Mouse (Mus musculus): ENCODE measurements around the gene Plekhg6. TPM values are rescaled to one million over a fixed set of nuclear protein-coding genes. Genes with fewer than 3 reads are reported as not detected.
A peak's percentile ranks its signal among the peaks of the same experiment; 100 is the strongest.

The Plekhg6 gene
- polyA plus RNA-seq, 1 experiment from 2014 or later = 3.9 TPM

- 0 out of 2 replicates have a peak, but pooled peaks cover 3% of the 10 kb centered on the region for H3K4me1 ChIP-seq
- no peak overlapping the region for H3K9ac ChIP-seq
- no peak overlapping the region for H3K4me2 ChIP-seq
- no peak overlapping the region for H3K4me3 ChIP-seq (replicated peaks)
- H3K27ac ChIP-seq = no peak overlapping the region
- ATAC-seq (ENCODE audit: insufficient read depth, low FRiP score, low read depth) = no peak
- H3K36me3 ChIP-seq = no peaks in the 10 kb centered on the region
- no peaks in the 10 kb centered on the region for H3K9me3 ChIP-seq
- WGBS = 65% methylated on average over 14 of the region's 14 CpGs
- no peaks in the 10 kb centered on the region for H3K27me3 ChIP-seq (replicated peaks)
These were observed 47.3 kb downstream of the Plekhg6 start for GRCm38 (mm10) chr6:125333112-125333899.

DNA sequence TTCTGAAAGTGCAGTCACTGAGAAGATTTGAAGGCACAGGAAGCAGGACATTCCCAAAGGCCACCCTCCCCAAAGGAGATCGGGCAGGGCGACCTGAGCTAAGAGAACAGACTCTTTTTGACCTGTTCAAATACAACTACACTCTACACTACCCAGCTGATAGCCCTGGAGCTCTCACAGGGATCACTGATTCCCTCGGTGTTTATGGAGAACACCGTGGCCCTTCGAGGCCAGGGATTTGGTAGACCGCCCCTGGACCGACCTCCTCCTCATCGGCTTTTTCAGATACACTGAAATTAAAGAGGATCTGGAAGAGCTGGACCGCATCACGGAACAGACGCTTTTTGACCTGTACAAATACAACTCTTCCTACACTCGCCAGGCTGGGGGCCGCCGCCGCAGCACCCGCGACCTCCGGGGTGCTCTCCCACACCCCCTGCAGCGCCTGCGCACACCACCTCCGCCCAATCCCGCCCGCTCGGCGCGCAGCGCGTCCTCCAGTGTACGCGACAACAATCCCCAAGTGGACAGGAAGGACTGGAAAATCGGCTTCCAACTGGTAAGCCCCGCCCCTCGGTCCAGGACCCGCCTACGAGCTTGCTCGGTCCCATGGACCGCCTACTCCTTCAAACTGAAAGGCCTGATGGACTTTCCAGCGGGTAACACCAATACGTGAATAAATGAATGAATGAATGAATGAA lies 49.8 kb downstream of the Plekhg6 start:
- Histone ChIP-seq H3K4me2 (peak overlapping the region; percentile 76), H3K4me3 (replicated peaks) (peak overlapping the region; percentile 52), H3K9ac (no peak overlapping the region; the same call in 1 of the 2 replicates), H3K36me3 (no peaks in the 10 kb centered on the region), H3K4me1 (0 out of 2 replicates have a peak, but pooled peaks cover 3% of the 10 kb centered on the region), H3K9me3 (no peaks in the 10 kb centered on the region), H3K27ac (0 out of 2 replicates have a peak overlapping the region, but pooled peaks have one; percentile 45), H3K27me3 (replicated peaks) (no peaks in the 10 kb centered on the region)
- peak; percentile 84 for ATAC-seq (ENCODE audit: insufficient read depth, low FRiP score, low read depth)
- 1% methylated on average over 39 of the region's 39 CpGs for WGBS

DNA sequence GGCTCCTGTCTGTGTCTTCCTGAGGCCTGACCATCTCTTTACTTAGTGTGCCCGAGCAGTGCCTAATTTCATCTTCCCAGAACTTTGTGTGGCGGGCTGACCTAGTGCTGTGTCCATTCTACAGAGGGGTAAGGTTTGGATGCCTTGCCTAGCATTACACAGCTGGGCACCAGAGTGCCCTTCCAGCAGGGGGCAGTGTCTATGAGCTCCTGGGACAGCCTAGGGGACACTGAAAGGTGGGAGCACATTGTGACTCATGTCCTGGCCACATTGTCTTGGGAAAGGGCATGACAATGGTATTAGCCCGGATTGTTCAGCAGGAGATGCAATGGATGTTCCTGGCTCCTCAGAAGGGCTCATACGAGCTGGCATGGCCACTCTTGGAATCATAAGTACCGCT lies 52.4 kb downstream of the Plekhg6 start:
- H3K27ac ChIP-seq = no peak overlapping the region
- no peaks in the 10 kb centered on the region for H3K36me3 ChIP-seq
- ATAC-seq (ENCODE audit: insufficient read depth, low FRiP score, low read depth) = no peak
- H3K27me3 ChIP-seq (replicated peaks) = no peaks in the 10 kb centered on the region
- H3K9ac ChIP-seq = no peak overlapping the region
- H3K9me3 ChIP-seq = no peaks in the 10 kb centered on the region
- WGBS = 83% methylated on average over 5 of the region's 5 CpGs
- 0 out of 2 replicates have a peak, but pooled peaks cover 3% of the 10 kb centered on the region for H3K4me1 ChIP-seq
- no peak overlapping the region for H3K4me2 ChIP-seq
- no peak overlapping the region for H3K4me3 ChIP-seq (replicated peaks)

DNA sequence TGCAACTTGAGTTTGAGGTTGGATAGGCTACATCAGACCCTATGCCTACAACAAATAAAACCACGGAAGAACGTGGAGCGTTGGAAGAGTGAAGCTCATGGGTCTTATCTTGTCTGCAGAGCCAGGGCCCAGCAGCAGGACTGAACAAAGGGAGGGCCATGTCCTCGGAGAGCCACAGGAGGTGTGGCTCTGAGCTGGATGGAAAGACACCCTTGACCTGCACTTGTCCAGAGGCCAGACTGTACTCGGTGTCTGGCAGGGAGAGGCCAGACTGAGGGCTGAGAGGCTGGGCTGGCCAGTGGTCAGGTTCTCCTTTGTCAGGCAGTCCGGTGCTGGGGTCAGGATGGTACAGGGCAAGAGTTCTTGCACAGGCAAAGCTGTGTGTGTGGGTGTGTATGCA lies 55.3 kb downstream of the Plekhg6 start:
- Histone ChIP-seq H3K36me3 (no peaks in the 10 kb centered on the region), H3K4me3 (replicated peaks) (no peak overlapping the region), H3K9ac (no peak overlapping the region), H3K4me2 (no peak overlapping the region), H3K4me1 (peaks cover 10% of the 10 kb centered on the region; the same call in 1 of the 2 replicates), H3K27me3 (replicated peaks) (peaks cover 10% of the 10 kb centered on the region; the same call in 1 of the 2 replicates), H3K27ac (no peak overlapping the region), H3K9me3 (no peaks in the 10 kb centered on the region)
- WGBS = 46% methylated on average over 6 of the region's 6 CpGs
- no peak for ATAC-seq (ENCODE audit: insufficient read depth, low FRiP score, low read depth)

- 53% methylated on average over 6 of the region's 6 CpGs for WGBS
- H3K4me2 ChIP-seq = no peak overlapping the region
These were observed 57.0 kb downstream of the Plekhg6 start for GRCm38 (mm10) chr6:125323547-125323946.

GRCm38 (mm10) chr6:125322794-125323193 lies 57.8 kb downstream of the Plekhg6 start:
- Histone ChIP-seq H3K9me3 (no peaks in the 10 kb centered on the region), H3K9ac (no peak overlapping the region), H3K4me3 (replicated peaks) (no peak overlapping the region), H3K27me3 (replicated peaks) (peaks cover 18% of the 10 kb centered on the region; the same call in 1 of the 2 replicates), H3K27ac (no peak overlapping the region), H3K4me2 (peak overlapping the region; percentile 19; the same call in 1 of the 2 replicates), H3K4me1 (peaks cover 10% of the 10 kb centered on the region; the same call in 1 of the 2 replicates), H3K36me3 (no peaks in the 10 kb centered on the region)
- 52% methylated on average over 13 of the region's 13 CpGs for WGBS
- ATAC-seq (ENCODE audit: insufficient read depth, low FRiP score, low read depth) = no peak; the same call in 1 of the 2 replicates

More at GRCm38 (mm10) chr6:125323547-125323946, 57.0 kb downstream of the Plekhg6 start:
- H3K36me3 ChIP-seq = no peaks in the 10 kb centered on the region
- H3K4me1 ChIP-seq = peaks cover 10% of the 10 kb centered on the region; the same call in 1 of the 2 replicates
- peaks cover 18% of the 10 kb centered on the region; the same call in 1 of the 2 replicates for H3K27me3 ChIP-seq (replicated peaks)
- ATAC-seq (ENCODE audit: insufficient read depth, low FRiP score, low read depth) = no peak
- no peak overlapping the region for H3K9ac ChIP-seq
- no peaks in the 10 kb centered on the region for H3K9me3 ChIP-seq
- H3K27ac ChIP-seq = no peak overlapping the region
- H3K4me3 ChIP-seq (replicated peaks) = no peak overlapping the region

- peak overlapping the region; percentile 37 for H3K4me2 ChIP-seq
- H3K9ac ChIP-seq = no peak overlapping the region
- no peak overlapping the region for H3K27ac ChIP-seq
- 0 out of 2 replicates have a peak overlapping the region, but pooled peaks have one; percentile 8 for H3K4me3 ChIP-seq (replicated peaks)
- no peaks in the 10 kb centered on the region for H3K36me3 ChIP-seq
- no peaks in the 10 kb centered on the region for H3K9me3 ChIP-seq
- H3K4me1 ChIP-seq = peaks cover 10% of the 10 kb centered on the region; the same call in 1 of the 2 replicates
- WGBS = 17% methylated on average over 26 of the region's 26 CpGs
- peak; percentile 16; the same call in 1 of the 2 replicates for ATAC-seq (ENCODE audit: insufficient read depth, low FRiP score, low read depth)
- peaks cover 18% of the 10 kb centered on the region; the same call in 1 of the 2 replicates for H3K27me3 ChIP-seq (replicated peaks)
These were observed 59.3 kb downstream of the Plekhg6 start for GRCm38 (mm10) chr6:125321114-125321855.

DNA sequence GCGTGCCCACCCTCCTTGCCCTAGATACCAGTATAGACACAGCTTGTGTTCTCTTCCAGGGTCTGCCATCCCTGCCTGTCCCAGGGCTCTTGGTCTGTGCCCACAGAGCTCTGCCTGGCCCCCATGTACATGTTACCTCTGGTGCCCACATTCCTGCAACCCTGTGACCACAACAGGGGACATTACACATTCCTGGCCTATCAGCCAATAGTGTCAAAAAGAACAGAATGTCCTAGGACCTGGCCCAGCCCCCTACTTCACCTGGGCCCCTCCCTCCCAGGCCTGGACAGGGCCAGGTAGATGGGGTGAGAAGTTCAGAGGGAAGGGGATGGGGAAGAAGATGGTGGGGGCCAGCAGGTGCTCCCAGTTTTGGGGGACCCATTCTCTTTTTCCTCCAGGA lies 60.3 kb downstream of the Plekhg6 start, which contains the start of gene Scnn1a:
Gene Scnn1a (plus strand): TSS at position 337 of the 400 bp plus-strand sequence.
- peaks cover 10% of the 10 kb centered on the region; the same call in 1 of the 2 replicates for H3K4me1 ChIP-seq
- H3K9me3 ChIP-seq = no peaks in the 10 kb centered on the region
- 0 out of 2 replicates have a peak within 1 kb of the TSS, but pooled peaks have one; percentile 16 for H3K27ac ChIP-seq
- H3K4me3 ChIP-seq (replicated peaks) = 0 out of 2 replicates have a peak within 1 kb of the TSS, but pooled peaks have one; percentile 8
- no peak within 1 kb of the TSS for H3K9ac ChIP-seq
- ATAC-seq (ENCODE audit: insufficient read depth, low FRiP score, low read depth) = no peak
- 75% methylated on average over 1 of the region's 1 CpGs for WGBS
- H3K27me3 ChIP-seq (replicated peaks) = peaks cover 18% of the 10 kb centered on the region; the same call in 1 of the 2 replicates
- H3K4me2 ChIP-seq = peak within 1 kb of the TSS; percentile 37
- H3K36me3 ChIP-seq = no peaks in the 10 kb centered on the region

DNA sequence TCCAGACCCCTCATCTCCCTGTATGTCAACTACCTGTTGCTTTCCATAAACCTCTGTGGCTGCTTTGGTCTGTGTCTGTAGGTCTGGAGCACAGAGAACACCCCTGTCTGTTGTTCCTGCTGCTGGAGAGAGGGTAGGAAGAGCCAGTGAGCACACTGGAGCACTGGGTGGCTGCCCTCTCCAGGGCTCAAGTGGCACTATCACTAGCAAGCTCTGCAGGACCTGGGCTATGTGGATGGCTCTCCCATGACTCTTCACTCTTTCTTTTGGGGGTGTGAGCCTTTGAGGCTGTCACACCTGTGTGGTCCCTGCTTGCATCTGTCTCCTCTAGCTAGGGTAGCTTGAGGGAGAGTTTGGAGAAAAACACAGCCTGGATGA lies 60.7 kb downstream of the Plekhg6 start:
- ATAC-seq (ENCODE audit: insufficient read depth, low FRiP score, low read depth) = no peak
- Histone ChIP-seq H3K4me2 (no peak overlapping the region), H3K27ac (0 out of 2 replicates have a peak overlapping the region, but pooled peaks have one; percentile 16), H3K27me3 (replicated peaks) (peaks cover 18% of the 10 kb centered on the region; the same call in 1 of the 2 replicates), H3K9me3 (no peaks in the 10 kb centered on the region), H3K4me3 (replicated peaks) (no peak overlapping the region), H3K9ac (no peak overlapping the region), H3K4me1 (peaks cover 10% of the 10 kb centered on the region; the same call in 1 of the 2 replicates), H3K36me3 (no peaks in the 10 kb centered on the region)

GRCm38 (mm10) chr6:125318981-125319918 lies 61.3 kb downstream of the Plekhg6 start:
- no peaks in the 10 kb centered on the region for H3K9me3 ChIP-seq
- H3K27ac ChIP-seq = no peak overlapping the region
- peaks cover 18% of the 10 kb centered on the region; the same call in 1 of the 2 replicates for H3K27me3 ChIP-seq (replicated peaks)
- H3K4me3 ChIP-seq (replicated peaks) = no peak overlapping the region
- H3K4me1 ChIP-seq = peaks cover 14% of the 10 kb centered on the region
- no peak overlapping the region for H3K9ac ChIP-seq
- no peak for ATAC-seq (ENCODE audit: insufficient read depth, low FRiP score, low read depth)
- no peaks in the 10 kb centered on the region for H3K36me3 ChIP-seq
- H3K4me2 ChIP-seq = no peak overlapping the region
- 51% methylated on average over 15 of the region's 15 CpGs for WGBS
